Comparison of ENCODE assay signal across 10 mouse cellular contexts in the genomic region with DNA sequence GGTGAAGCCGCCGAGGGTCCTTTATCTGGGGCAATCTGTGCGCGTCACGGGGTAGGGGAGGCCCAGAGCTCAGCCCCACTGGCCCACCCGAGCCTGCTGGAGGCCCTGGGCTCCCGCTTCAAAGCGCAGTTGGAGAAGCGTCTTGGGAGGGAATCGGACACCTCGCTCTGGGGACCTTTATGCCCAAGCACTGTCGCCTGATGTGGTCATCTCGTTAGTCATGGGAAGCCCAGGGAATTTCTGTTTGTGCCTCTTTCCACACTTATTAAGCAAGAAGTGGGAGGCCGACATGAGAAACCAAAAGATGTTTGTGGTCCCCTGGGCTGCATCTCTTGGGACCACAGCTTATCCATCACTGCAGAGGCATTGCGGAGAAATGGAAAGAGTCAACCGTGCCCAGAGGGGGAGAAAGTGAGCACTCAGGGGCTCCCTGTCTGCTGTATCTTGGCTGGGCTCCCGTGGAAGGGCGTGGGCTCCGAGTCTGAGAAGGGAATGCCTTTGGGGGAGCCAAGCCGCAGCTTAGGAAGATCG.
A peak's percentile ranks its signal among the peaks of the same experiment; 100 is the strongest.
DNase-seq lines count a peak whose midpoint lies in the region; ATAC-seq and TF ChIP-seq lines count a peak whose summit lies in the region.
"Had no signal": no experiment of that assay in that cellular context is flagged by ENCODE, and none has a peak within 500 bp of the region (broad histone marks: within the 10 kb centered on the region; RNA-seq: fewer than 3 reads in every experiment).

No protein-coding gene starts in this region.

- no peak for ATAC-seq in forebrain, embryonic 12.5 days (ENCODE audit: low FRiP score)
- no peak for ATAC-seq in forebrain, postnatal 0 days
- no peak for ATAC-seq in lung, postnatal 0 days
- no peak for ATAC-seq in hindbrain, embryonic 15.5 days (ENCODE audit: low FRiP score, low read depth)
- no peak for ATAC-seq in neural tube, embryonic 15.5 days (ENCODE audit: low FRiP score)

- H3K36me3 ChIP-seq in forebrain, embryonic 12.5 days (replicated peaks): no peaks in the 10 kb centered on the region
- H3K36me3 ChIP-seq in forebrain, postnatal 0 days (ENCODE audit: insufficient read depth): no peaks in the 10 kb centered on the region
- H3K36me3 ChIP-seq in lung, postnatal 0 days (ENCODE audit: insufficient read depth, low read length): no peaks in the 10 kb centered on the region
- no peaks in the 10 kb centered on the region for H3K36me3 ChIP-seq in hindbrain, embryonic 15.5 days
- no peaks in the 10 kb centered on the region for H3K36me3 ChIP-seq in neural tube, embryonic 15.5 days

- no peak overlapping the region for H3K4me3 ChIP-seq in forebrain, embryonic 12.5 days (replicated peaks)
- no peak overlapping the region for H3K4me3 ChIP-seq in forebrain, postnatal 0 days (ENCODE audit: low read depth, low read length)
- no peak overlapping the region for H3K4me3 ChIP-seq in lung, postnatal 0 days (ENCODE audit: low read depth, low read length)
- H3K4me3 ChIP-seq in lung, adult 2 months (replicated peaks; ENCODE audit: extremely low read depth, low read depth, low read length): no peak overlapping the region
- no peak overlapping the region for H3K4me3 ChIP-seq in hindbrain, embryonic 15.5 days
- H3K4me3 ChIP-seq in neural tube, embryonic 15.5 days (replicated peaks): no peak overlapping the region

- no peak for TF ChIP-seq POLR2A in lung, adult 2 months (IDR thresholded peaks at IDR 0.05; ENCODE audit: borderline replicate concordance, extremely low read depth, low read depth, low read length)

- no peak overlapping the region for H3K9ac ChIP-seq in forebrain, embryonic 12.5 days
- H3K9ac ChIP-seq in forebrain, postnatal 0 days: no peak overlapping the region
- no peak overlapping the region for H3K9ac ChIP-seq in lung, postnatal 0 days (replicated peaks; ENCODE audit: low read depth)
- H3K9ac ChIP-seq in hindbrain, embryonic 15.5 days: no peak overlapping the region
- no peak overlapping the region for H3K9ac ChIP-seq in neural tube, embryonic 15.5 days (replicated peaks)

- peaks cover 60% of the 10 kb centered on the region for H3K27me3 ChIP-seq in forebrain, embryonic 12.5 days
- H3K27me3 ChIP-seq in forebrain, postnatal 0 days (ENCODE audit: insufficient read depth, low read length): peaks cover 10% of the 10 kb centered on the region
- peaks cover 15% of the 10 kb centered on the region; the same call in 1 of the 2 replicates for H3K27me3 ChIP-seq in lung, postnatal 0 days (replicated peaks; ENCODE audit: insufficient read depth, low read length)
- H3K27me3 ChIP-seq in hindbrain, embryonic 15.5 days: 0 out of 2 replicates have a peak, but pooled peaks cover 10% of the 10 kb centered on the region
- peaks cover 22% of the 10 kb centered on the region; the same call in 1 of the 2 replicates for H3K27me3 ChIP-seq in neural tube, embryonic 15.5 days (replicated peaks)

- DNase-seq in forebrain, postnatal 0 days: no peak
- peak; percentile 27 for DNase-seq in lung, postnatal 0 days (ENCODE audit: low spot score)
- no peak for DNase-seq in lung, adult 2 months
- no peak for DNase-seq in adrenal gland, postnatal 10 days
- DNase-seq in liver: no peak
- DNase-seq: gastrocnemius, postnatal 14 days; lung, postnatal 10 days had no signal

- peaks cover 74% of the 10 kb centered on the region for H3K4me1 ChIP-seq in forebrain, embryonic 12.5 days
- H3K4me1 ChIP-seq in forebrain, postnatal 0 days (ENCODE audit: insufficient read depth): peaks cover 13% of the 10 kb centered on the region; the same call in 1 of the 2 replicates
- no peaks in the 10 kb centered on the region for H3K4me1 ChIP-seq in lung, postnatal 0 days (ENCODE audit: insufficient read depth, low read depth, low read length)
- H3K4me1 ChIP-seq in lung, adult 2 months (ENCODE audit: control insufficient read depth, insufficient read depth, low read length): no peaks in the 10 kb centered on the region
- peaks cover 64% of the 10 kb centered on the region for H3K4me1 ChIP-seq in hindbrain, embryonic 15.5 days (replicated peaks)
- H3K4me1 ChIP-seq in neural tube, embryonic 15.5 days: peaks cover 52% of the 10 kb centered on the region

- 17% methylated on average over 21 of the region's 21 CpGs for WGBS in forebrain, embryonic 12.5 days
- WGBS in forebrain, postnatal 0 days: 13% methylated on average over 21 of the region's 21 CpGs
- 8% methylated on average over 21 of the region's 21 CpGs for WGBS in lung, postnatal 0 days
- WGBS in lung, adult 2 months: 12% methylated on average over 21 of the region's 21 CpGs
- 13% methylated on average over 21 of the region's 21 CpGs for WGBS in hindbrain, embryonic 15.5 days
- WGBS in neural tube, embryonic 15.5 days: 13% methylated on average over 21 of the region's 21 CpGs

- no peak for TF ChIP-seq CTCF in forebrain, postnatal 0 days (IDR thresholded peaks at IDR 0.05; ENCODE audit: low read depth)
- TF ChIP-seq CTCF in lung, postnatal 0 days (IDR thresholded peaks at IDR 0.05): no peak
- TF ChIP-seq CTCF in lung, adult 2 months (IDR thresholded peaks at IDR 0.05; ENCODE audit: insufficient read depth, low read length): no peak

- TF ChIP-seq EP300 in lung, postnatal 0 days (IDR thresholded peaks at IDR 0.05): no peak

- no peaks in the 10 kb centered on the region for H3K9me3 ChIP-seq in forebrain, embryonic 12.5 days
- H3K9me3 ChIP-seq in forebrain, postnatal 0 days (ENCODE audit: low read length): no peaks in the 10 kb centered on the region
- no peaks in the 10 kb centered on the region for H3K9me3 ChIP-seq in lung, postnatal 0 days (ENCODE audit: low read length)
- H3K9me3 ChIP-seq in hindbrain, embryonic 15.5 days: no peaks in the 10 kb centered on the region
- H3K9me3 ChIP-seq in neural tube, embryonic 15.5 days (replicated peaks): no peaks in the 10 kb centered on the region

- H3K27ac ChIP-seq in forebrain, embryonic 12.5 days: peak overlapping the region; percentile 50; the same call in 1 of the 2 replicates
- H3K27ac ChIP-seq in forebrain, postnatal 0 days (ENCODE audit: low read depth, low read length): no peak overlapping the region
- no peak overlapping the region for H3K27ac ChIP-seq in lung, postnatal 0 days (ENCODE audit: low read length)
- no peak overlapping the region for H3K27ac ChIP-seq in hindbrain, embryonic 15.5 days (replicated peaks)
- H3K27ac ChIP-seq in neural tube, embryonic 15.5 days (replicated peaks): no peak overlapping the region

- H3K4me2 ChIP-seq in forebrain, embryonic 12.5 days: peak overlapping the region; percentile 34
- H3K4me2 ChIP-seq in forebrain, postnatal 0 days (ENCODE audit: low read depth): no peak overlapping the region
- H3K4me2 ChIP-seq in lung, postnatal 0 days (replicated peaks; ENCODE audit: low read depth, low read length): peak overlapping the region; percentile 23; the same call in 1 of the 2 replicates
- peak overlapping the region; percentile 32 for H3K4me2 ChIP-seq in hindbrain, embryonic 15.5 days
- H3K4me2 ChIP-seq in neural tube, embryonic 15.5 days: peak overlapping the region; percentile 37
